Mouse (Mus musculus) midbrain, embryonic 11.5 days (tissue): ENCODE data around the gene Lactb. TPM values are rescaled to one million over a fixed set of nuclear protein-coding genes. Genes with fewer than 3 reads are reported as not detected.

ENCODE experiments used
- ATAC-seq: fragments of 200-750 bp; cut with Nextera tagmentation; 2 replicates; pipeline ENCODE4 v1.8.0; 2017; ENCODE audit warnings: moderate TSS enrichment, moderate library complexity; ENCODE audit not compliant: low FRiP score
- DNase-seq: peaks from one replicate; pipeline ENCODE4 v3.0.0; 2015; ENCODE audit warnings: low spot score; ENCODE audit errors: missing footprints
- H3K27ac ChIP-seq: fragments of 300-500 bp; sonication (generic); 2 replicates; pipeline ENCODE4 v1.5.1; 2014; ENCODE audit warnings: low read depth, low read length
- H3K27me3 ChIP-seq: fragments of 300-500 bp; sonication (generic); 2 replicates; pipeline ENCODE4 v1.6.1; 2014; ENCODE audit warnings: mild to moderate bottlenecking, low read length, moderate library complexity, mixed read lengths; ENCODE audit not compliant: control insufficient read depth, insufficient read depth
- H3K36me3 ChIP-seq: fragments of 300-500 bp; sonication (generic); 2 replicates; pipeline ENCODE4 v1.6.1; 2014; ENCODE audit warnings: mild to moderate bottlenecking, low read length, moderate library complexity, mixed read lengths; ENCODE audit not compliant: control insufficient read depth, insufficient read depth
- H3K4me1 ChIP-seq: fragments of 300-500 bp; sonication (generic); 2 replicates; pipeline ENCODE4 v1.6.1; 2014; ENCODE audit warnings: low read length; ENCODE audit not compliant: control insufficient read depth, insufficient read depth
- H3K4me2 ChIP-seq: fragments of 300-500 bp; sonication (generic); 2 replicates; pipeline ENCODE4 v1.6.1; 2014; ENCODE audit warnings: mild to moderate bottlenecking, moderate library complexity
- H3K4me3 ChIP-seq: fragments of 300-500 bp; sonication (generic); 2 replicates; pipeline ENCODE4 v1.5.1; 2014; ENCODE audit warnings: low read depth, low read length
- H3K9ac ChIP-seq: fragments of 300-500 bp; sonication (generic); 2 replicates; pipeline ENCODE4 v1.6.1; 2014; ENCODE audit warnings: low read length
- H3K9me3 ChIP-seq: fragments of 300-500 bp; sonication (generic); 2 replicates; pipeline ENCODE4 v1.6.1; 2016; ENCODE audit warnings: low read length; ENCODE audit not compliant: control insufficient read depth
- WGBS: fragments of 180-500 bp; shearing (Covaris S2); extraction: QIAGEN DNeasy Blood & Tissue Kit; methylation state at CpG from one replicate; pipeline ENCODE4 v1.1.7; 2014; 5-methylcytosine and 5-hydroxymethylcytosine counted together
- polyA plus RNA-seq: library from polyadenylated mRNA; unstranded; fragments of >200 nt; fragmentation: Nextera tagmentation; extraction: Ambion mirVana; gene quantifications from 2 replicates; pipeline ENCODE4 v1.2.1, GENCODE M21; 2014

Gene Lactb
- polyA plus RNA-seq, 1 experiment from 2014 or later, result 12.6 TPM

DNA sequence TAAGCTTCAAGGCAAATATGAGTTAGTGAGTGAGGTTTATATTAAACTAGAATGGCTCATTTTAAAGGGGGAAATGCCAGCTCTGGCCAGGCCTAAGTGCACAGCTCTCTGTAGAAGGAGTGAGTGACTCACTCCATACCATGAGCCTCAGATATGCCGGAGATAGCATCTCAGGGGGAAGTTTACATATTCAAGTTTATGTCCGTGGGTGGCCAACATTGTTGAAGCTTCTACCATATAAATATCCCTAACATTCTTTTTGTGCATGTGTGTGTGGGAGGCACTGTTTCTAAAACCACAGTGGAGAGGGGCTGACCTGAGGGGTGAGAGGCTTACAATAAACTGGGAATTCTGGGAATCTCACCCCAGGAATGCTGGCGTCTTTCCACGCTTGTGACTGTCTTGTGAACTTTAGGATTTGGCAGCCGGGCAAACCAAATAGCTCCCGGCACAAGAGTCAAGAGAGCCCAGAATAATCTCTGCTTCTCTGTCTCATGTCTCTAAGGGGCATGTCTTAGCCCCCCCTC lies 13.7 kb upstream of the Lactb start:
- 57% methylated on average over 6 of the region's 6 CpGs for WGBS
- no peaks in the 10 kb centered on the region for H3K36me3 ChIP-seq

GRCm38 (mm10) chr9:66988198-66988887 lies 13.1 kb upstream of the Lactb start:
- H3K36me3 ChIP-seq, result no peaks in the 10 kb centered on the region
- H3K4me1 ChIP-seq, result no peaks in the 10 kb centered on the region
- WGBS, result 63% methylated on average over 11 of the region's 11 CpGs
- H3K27ac ChIP-seq, result no peak overlapping the region
- H3K4me3 ChIP-seq, result no peak overlapping the region
- H3K27me3 ChIP-seq, result no peaks in the 10 kb centered on the region
- H3K4me2 ChIP-seq, result no peak overlapping the region
- H3K9me3 ChIP-seq, result no peaks in the 10 kb centered on the region
- peak; percentile 37 for DNase-seq
- H3K9ac ChIP-seq, result no peak overlapping the region
- no peak for ATAC-seq

More for the DNA sequence above, 13.7 kb upstream of the Lactb start:
- H3K27ac ChIP-seq, result no peak overlapping the region
- no peaks in the 10 kb centered on the region for H3K4me1 ChIP-seq
- no peaks in the 10 kb centered on the region for H3K9me3 ChIP-seq
- no peak overlapping the region for H3K4me2 ChIP-seq
- no peaks in the 10 kb centered on the region for H3K27me3 ChIP-seq
- DNase-seq (peak; percentile 74), ATAC-seq (no peak)
- no peak overlapping the region for H3K4me3 ChIP-seq
- H3K9ac ChIP-seq, result no peak overlapping the region

DNA sequence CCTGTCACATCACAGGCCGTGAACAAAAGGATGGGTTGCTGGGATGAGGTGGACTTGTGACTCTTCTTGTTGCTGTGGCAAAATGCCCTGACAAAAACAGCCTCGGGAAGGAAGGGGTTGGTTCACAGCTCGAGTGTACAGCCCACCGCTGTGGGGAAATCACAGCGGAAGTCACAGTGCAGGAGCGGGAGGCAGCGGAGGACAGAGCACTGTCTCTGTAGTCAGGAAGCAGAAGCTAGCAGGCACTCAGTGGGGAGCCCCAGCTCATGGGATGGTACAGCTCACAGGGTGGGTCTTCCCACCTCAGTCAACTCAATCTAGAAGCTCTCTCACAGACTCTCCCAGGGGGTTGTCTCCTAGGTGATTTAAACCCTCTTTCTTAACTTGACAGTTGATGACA lies 10.1 kb upstream of the Lactb start:
- Histone ChIP-seq H3K27ac (no peak overlapping the region), H3K27me3 (no peaks in the 10 kb centered on the region), H3K4me2 (no peak overlapping the region), H3K9me3 (no peaks in the 10 kb centered on the region), H3K36me3 (no peaks in the 10 kb centered on the region), H3K4me3 (no peak overlapping the region), H3K9ac (no peak overlapping the region), H3K4me1 (no peaks in the 10 kb centered on the region)
- DNase-seq, result no peak
- 78% methylated on average over 7 of the region's 7 CpGs for WGBS
- no peak for ATAC-seq

- H3K36me3 ChIP-seq, result no peaks in the 10 kb centered on the region
- no peak overlapping the region for H3K4me2 ChIP-seq
- no peaks in the 10 kb centered on the region for H3K4me1 ChIP-seq
- no peak overlapping the region for H3K4me3 ChIP-seq
- 75% methylated on average over 7 of the region's 7 CpGs for WGBS
- no peak overlapping the region for H3K9ac ChIP-seq
- DNase-seq, result peak; percentile 66
- H3K27ac ChIP-seq, result no peak overlapping the region
- no peaks in the 10 kb centered on the region for H3K9me3 ChIP-seq
- no peaks in the 10 kb centered on the region for H3K27me3 ChIP-seq
- ATAC-seq, result no peak
Observed at GRCm38 (mm10) chr9:66982085-66982484, 6.8 kb upstream of the Lactb start.

DNA sequence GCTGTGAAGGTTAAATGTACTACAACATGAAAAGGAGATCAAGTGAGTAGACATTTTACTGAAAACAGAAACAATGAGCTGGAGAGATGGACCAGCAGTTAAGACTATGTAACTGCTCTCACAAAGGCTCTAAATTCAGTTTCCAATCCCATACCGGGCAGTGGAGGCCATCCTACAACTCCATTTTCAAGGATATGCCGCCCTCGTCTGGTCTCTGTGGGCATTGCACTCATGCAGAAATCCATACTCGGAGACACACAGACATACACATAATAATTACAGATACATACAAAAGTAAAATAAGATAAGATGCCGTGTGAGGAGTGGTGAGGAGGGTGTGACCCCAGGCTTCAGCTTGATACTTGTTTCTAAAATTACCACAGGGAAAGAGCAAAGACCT lies 5.2 kb upstream of the Lactb start:
- no peaks in the 10 kb centered on the region for H3K36me3 ChIP-seq
- H3K4me1 ChIP-seq, result no peaks in the 10 kb centered on the region
- no peaks in the 10 kb centered on the region for H3K27me3 ChIP-seq
- H3K4me3 ChIP-seq, result no peak overlapping the region
- no peak overlapping the region for H3K27ac ChIP-seq
- H3K9me3 ChIP-seq, result no peaks in the 10 kb centered on the region
- H3K9ac ChIP-seq, result no peak overlapping the region
- no peak overlapping the region for H3K4me2 ChIP-seq
- 15% methylated on average over 5 of the region's 5 CpGs for WGBS
- ATAC-seq (no peak), DNase-seq (peak; percentile 98)

- Histone ChIP-seq H3K9ac (no peak overlapping the region), H3K4me1 (peaks cover 2% of the 10 kb centered on the region; the same call in 1 of the 2 replicates), H3K36me3 (no peaks in the 10 kb centered on the region), H3K27ac (no peak overlapping the region), H3K4me3 (no peak overlapping the region), H3K4me2 (no peak overlapping the region), H3K27me3 (no peaks in the 10 kb centered on the region), H3K9me3 (no peaks in the 10 kb centered on the region)
- DNase-seq, result no peak
- ATAC-seq, result no peak
- 79% methylated on average over 1 of the region's 1 CpGs for WGBS
Observed at GRCm38 (mm10) chr9:66978468-66978867, 3.2 kb upstream of the Lactb start.

- ATAC-seq (no peak), DNase-seq (no peak)
- Histone ChIP-seq H3K4me2 (no peak overlapping the region), H3K9ac (no peak overlapping the region), H3K4me1 (peaks cover 2% of the 10 kb centered on the region; the same call in 1 of the 2 replicates), H3K27me3 (no peaks in the 10 kb centered on the region), H3K27ac (no peak overlapping the region), H3K36me3 (no peaks in the 10 kb centered on the region), H3K4me3 (no peak overlapping the region), H3K9me3 (no peaks in the 10 kb centered on the region)
- WGBS, result 97% methylated on average over 1 of the region's 1 CpGs
Observed at GRCm38 (mm10) chr9:66977982-66978381, 2.7 kb upstream of the Lactb start.

- H3K27ac ChIP-seq, result no peak overlapping the region
- H3K27me3 ChIP-seq, result no peaks in the 10 kb centered on the region
- 83% methylated on average over 5 of the region's 5 CpGs for WGBS
- H3K4me2 ChIP-seq, result no peak overlapping the region
- H3K9ac ChIP-seq, result no peak overlapping the region
- ATAC-seq (no peak), DNase-seq (no peak)
- H3K4me3 ChIP-seq, result no peak overlapping the region
- peaks cover 2% of the 10 kb centered on the region; the same call in 1 of the 2 replicates for H3K4me1 ChIP-seq
- H3K36me3 ChIP-seq, result no peaks in the 10 kb centered on the region
- H3K9me3 ChIP-seq, result no peaks in the 10 kb centered on the region
Observed at GRCm38 (mm10) chr9:66977121-66977520, 1.8 kb upstream of the Lactb start.

DNA sequence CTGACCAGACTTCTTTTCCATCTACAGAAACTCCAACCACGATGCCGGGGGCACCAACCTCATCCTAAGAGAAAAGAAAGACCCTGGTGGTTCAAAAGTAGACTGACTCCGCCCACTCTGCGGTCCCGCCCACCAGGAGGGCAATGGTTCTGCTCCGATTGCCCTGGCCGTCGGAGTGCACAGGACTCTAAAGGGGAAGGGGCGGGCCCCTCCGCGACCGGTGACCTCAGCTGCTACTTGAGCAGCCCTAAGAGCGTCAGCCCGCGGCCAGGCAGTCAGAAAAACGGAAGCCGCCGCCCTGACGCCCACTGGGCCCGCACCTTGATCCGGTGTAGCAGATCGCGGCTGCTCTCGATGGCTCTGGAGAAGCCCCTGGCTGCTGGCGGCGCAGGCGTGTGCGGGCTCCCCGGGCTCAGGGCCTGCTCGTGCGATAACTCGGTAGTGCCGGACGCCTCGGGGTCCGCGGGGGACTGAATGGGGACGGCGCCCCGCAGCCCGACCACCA lies 511 bp downstream of the Lactb start:
- peak; percentile 90 for ATAC-seq
- Histone ChIP-seq H3K9ac (peak overlapping the region; percentile 68), H3K36me3 (no peaks in the 10 kb centered on the region), H3K4me2 (peak overlapping the region; percentile 80), H3K27me3 (no peaks in the 10 kb centered on the region), H3K27ac (peak overlapping the region; percentile 87), H3K4me1 (peaks cover 2% of the 10 kb centered on the region; the same call in 1 of the 2 replicates), H3K9me3 (no peaks in the 10 kb centered on the region), H3K4me3 (peak overlapping the region; percentile 87)
- WGBS, result under 1% methylated on average over 41 of the region's 41 CpGs
- peak; percentile 97 for DNase-seq
